Mouse (Mus musculus) gastrocnemius, adult 2 months (tissue): ENCODE measurements around the gene Ube2d1. TPM values are rescaled to one million over a fixed set of nuclear protein-coding genes. Genes with fewer than 3 reads are reported as not detected.

Source experiments
- DNase-seq: peaks from one replicate; pipeline ENCODE4 v3.0.0; 2022
- H3K27ac ChIP-seq: fragments of 200-600 bp; 2 replicates; pipeline ENCODE4 v1.8.1; 2022; ENCODE audit warnings: mild to moderate bottlenecking
- H3K4me3 ChIP-seq: fragments of 200-600 bp; 2 replicates; pipeline ENCODE4 v1.8.1; 2022; ENCODE audit warnings: mild to moderate bottlenecking, moderate library complexity
- CTCF ChIP-seq: fragments of 200-600 bp; IDR thresholded peaks from 2 replicates; pipeline ENCODE4 v1.8.1; 2022; ENCODE audit warnings: antibody characterized with exemption, mild to moderate bottlenecking, moderate library complexity
- intact Hi-C: fragments of 180-260 bp; cut with DNase I; formaldehyde crosslinking; loops from one replicate; pipeline ENCODE4 v1.15.1; 2025
- total RNA-seq, 2 experiments: library from RNA; stranded (reverse); gene quantifications; 2 replicates each; pipeline ENCODE4 v1.2.3; 2021

Ube2d1 gene
- total RNA-seq, 2 experiments from 2014 or later: 162 to 211 TPM

- no peak for TF ChIP-seq CTCF
- Histone ChIP-seq H3K4me3 (peak overlapping the region; percentile 29; the same call in 1 of the 2 replicates), H3K27ac (peak overlapping the region; percentile 59)
- intact Hi-C loops: loop anchor here (2.0 kb wide), 1 partner anchor 15 kb away; no protein-coding TSS in a partner anchor
- DNase-seq: no peak
Observed at GRCm38 (mm10) chr10:71267973-71268372, 17.1 kb downstream of the Ube2d1 start.

GRCm38 (mm10) chr10:71267511-71267910, 17.6 kb downstream of the Ube2d1 start:
- DNase-seq: no peak
- H3K4me3 ChIP-seq: peak overlapping the region; percentile 39
- no peak for TF ChIP-seq CTCF
- peak overlapping the region; percentile 68 for H3K27ac ChIP-seq
- intact Hi-C loops: loop anchor here (2.0 kb wide), 1 partner anchor 15 kb away; no protein-coding TSS in a partner anchor

- intact Hi-C loops: no loop called here
- DNase-seq: no peak
- Histone ChIP-seq H3K4me3 (peak overlapping the region; percentile 9; the same call in 1 of the 2 replicates), H3K27ac (peak overlapping the region; percentile 68)
- TF ChIP-seq CTCF: no peak
Observed at GRCm38 (mm10) chr10:71265067-71265466, 20.0 kb downstream of the Ube2d1 start.

- H3K27ac ChIP-seq: peak overlapping the region; percentile 20; the same call in 1 of the 2 replicates
- intact Hi-C loops: no loop called here
- DNase-seq: no peak
- no peak for TF ChIP-seq CTCF
- no peak overlapping the region for H3K4me3 ChIP-seq
Observed at GRCm38 (mm10) chr10:71261637-71262036, 23.4 kb downstream of the Ube2d1 start.

GRCm38 (mm10) chr10:71258943-71259342, 26.1 kb downstream of the Ube2d1 start:
- intact Hi-C loops: no loop called here
- Histone ChIP-seq H3K27ac (peak overlapping the region; percentile 3; the same call in 1 of the 2 replicates), H3K4me3 (no peak overlapping the region)
- no peak for TF ChIP-seq CTCF
- no peak for DNase-seq

GRCm38 (mm10) chr10:71258516-71258915, 26.5 kb downstream of the Ube2d1 start:
- Histone ChIP-seq H3K27ac (peak overlapping the region; percentile 3; the same call in 1 of the 2 replicates), H3K4me3 (no peak overlapping the region)
- no peak for DNase-seq
- TF ChIP-seq CTCF: no peak
- intact Hi-C loops: no loop called here

GRCm38 (mm10) chr10:71253147-71253546, 31.9 kb downstream of the Ube2d1 start:
- intact Hi-C loops: loop anchor here (2.0 kb wide), 1 partner anchor 14 kb away; no protein-coding TSS in a partner anchor
- Histone ChIP-seq H3K27ac (peak overlapping the region; percentile 97), H3K4me3 (no peak overlapping the region)
- TF ChIP-seq CTCF: no peak
- no peak for DNase-seq

- Histone ChIP-seq H3K27ac (peak overlapping the region; percentile 97), H3K4me3 (no peak overlapping the region)
- peak; percentile 55 for DNase-seq
- TF ChIP-seq CTCF: peak; percentile 53
- intact Hi-C loops: loop anchor here (2.0 kb wide), 1 partner anchor 14 kb away; no protein-coding TSS in a partner anchor
Observed at GRCm38 (mm10) chr10:71252421-71252820, 32.6 kb downstream of the Ube2d1 start.

- intact Hi-C loops: loop anchor here (2.0 kb wide), 1 partner anchor 15 kb away; no protein-coding TSS in a partner anchor
- DNase-seq: peak; percentile 81
- no peak for TF ChIP-seq CTCF
- peak overlapping the region; percentile 75 for H3K4me3 ChIP-seq
- peak overlapping the region; percentile 97 for H3K27ac ChIP-seq
Observed at GRCm38 (mm10) chr10:71251846-71252245, 33.2 kb downstream of the Ube2d1 start.

- H3K27ac ChIP-seq: peak overlapping the region; percentile 97
- no peak for TF ChIP-seq CTCF
- intact Hi-C loops: no loop called here
- H3K4me3 ChIP-seq: peak overlapping the region; percentile 75
- no peak for DNase-seq
Observed at GRCm38 (mm10) chr10:71251256-71251655, 33.8 kb downstream of the Ube2d1 start.

GRCm38 (mm10) chr10:71250472-71250871, 34.6 kb downstream of the Ube2d1 start:
- H3K4me3 ChIP-seq: peak overlapping the region; percentile 75
- intact Hi-C loops: no loop called here
- TF ChIP-seq CTCF: no peak
- DNase-seq: peak; percentile 63
- H3K27ac ChIP-seq: peak overlapping the region; percentile 97

- intact Hi-C loops: no loop called here
- Histone ChIP-seq H3K4me3 (peak overlapping the region; percentile 75), H3K27ac (peak overlapping the region; percentile 97)
- peak; percentile 36 for DNase-seq
- TF ChIP-seq CTCF: no peak
Observed at GRCm38 (mm10) chr10:71249086-71249880, 35.8 kb downstream of the Ube2d1 start.

GRCm38 (mm10) chr10:71246956-71247355, 38.1 kb downstream of the Ube2d1 start:
- Histone ChIP-seq H3K27ac (no peak overlapping the region; the same call in 1 of the 2 replicates), H3K4me3 (no peak overlapping the region)
- intact Hi-C loops: no loop called here
- no peak for DNase-seq
- TF ChIP-seq CTCF: no peak
